Mouse (Mus musculus): ENCODE data around the gene Gapvd1.
A peak's percentile ranks its signal among the peaks of the same experiment; 100 is the strongest.
"Not testable (repeated sequence)": the region's sequence is repeated elsewhere in the genome, so short reads cannot be mapped to it uniquely, and the experiment has no call there.

Gene Gapvd1

GRCm38 (mm10) chr2:34754551-34755358, at the start of gene Gapvd1:
Gapvd1 (minus strand) TSS chr2:34755232.
- H3K36me3 ChIP-seq (ENCODE audit: insufficient read depth, low read length) = no peaks in the 10 kb centered on the region
- no peaks in the 10 kb centered on the region for H3K27me3 ChIP-seq (ENCODE audit: insufficient read depth, low read length)
- peak within 1 kb of the TSS; percentile 87 for H3K4me3 ChIP-seq (replicated peaks; ENCODE audit: low read length)
- TF ChIP-seq NANOG (IDR thresholded peaks at IDR 0.05; ENCODE audit: borderline replicate concordance, low read length) (no peak), POU5F1 (IDR thresholded peaks at IDR 0.05; ENCODE audit: borderline replicate concordance, low read length) (no peak), CTCF (conservative IDR thresholded peaks at IDR 0.05; ENCODE audit: low read length) (no peak)
- no peaks in the 10 kb centered on the region for H3K9me3 ChIP-seq (ENCODE audit: low read length)
- peaks cover 19% of the 10 kb centered on the region for H3K4me1 ChIP-seq (replicated peaks; ENCODE audit: low read depth, low read length)

- Histone ChIP-seq H3K4me1 (replicated peaks; ENCODE audit: low read depth, low read length) (peaks cover 46% of the 10 kb centered on the region), H3K4me3 (replicated peaks; ENCODE audit: low read length) (no peak overlapping the region), H3K36me3 (ENCODE audit: insufficient read depth, low read length) (peaks cover 61% of the 10 kb centered on the region), H3K27me3 (ENCODE audit: insufficient read depth, low read length) (no peaks in the 10 kb centered on the region), H3K9me3 (ENCODE audit: low read length) (no peaks in the 10 kb centered on the region)
- TF ChIP-seq CTCF (conservative IDR thresholded peaks at IDR 0.05; ENCODE audit: low read length) (no peak), POU5F1 (IDR thresholded peaks at IDR 0.05; ENCODE audit: borderline replicate concordance, low read length) (no peak), NANOG (IDR thresholded peaks at IDR 0.05; ENCODE audit: borderline replicate concordance, low read length) (no peak)
These were observed 49.8 kb upstream of the Gapvd1 start for GRCm38 (mm10) chr2:34804815-34805214.

- Histone ChIP-seq H3K4me1 (replicated peaks; ENCODE audit: low read depth, low read length) (peaks cover 49% of the 10 kb centered on the region), H3K4me3 (replicated peaks; ENCODE audit: low read length) (0 out of 2 replicates have a peak overlapping the region, but pooled peaks have one; percentile 92), H3K27me3 (ENCODE audit: insufficient read depth, low read length) (no peaks in the 10 kb centered on the region), H3K36me3 (ENCODE audit: insufficient read depth, low read length) (peaks cover 55% of the 10 kb centered on the region), H3K9me3 (ENCODE audit: low read length) (no peaks in the 10 kb centered on the region)
- no peak for TF ChIP-seq POU5F1 (IDR thresholded peaks at IDR 0.05; ENCODE audit: borderline replicate concordance, low read length)
- TF ChIP-seq NANOG (IDR thresholded peaks at IDR 0.05; ENCODE audit: borderline replicate concordance, low read length) = no peak
- no peak for TF ChIP-seq CTCF (conservative IDR thresholded peaks at IDR 0.05; ENCODE audit: low read length)
These were observed 49.1 kb upstream of the Gapvd1 start for GRCm38 (mm10) chr2:34804172-34804571.

DNA sequence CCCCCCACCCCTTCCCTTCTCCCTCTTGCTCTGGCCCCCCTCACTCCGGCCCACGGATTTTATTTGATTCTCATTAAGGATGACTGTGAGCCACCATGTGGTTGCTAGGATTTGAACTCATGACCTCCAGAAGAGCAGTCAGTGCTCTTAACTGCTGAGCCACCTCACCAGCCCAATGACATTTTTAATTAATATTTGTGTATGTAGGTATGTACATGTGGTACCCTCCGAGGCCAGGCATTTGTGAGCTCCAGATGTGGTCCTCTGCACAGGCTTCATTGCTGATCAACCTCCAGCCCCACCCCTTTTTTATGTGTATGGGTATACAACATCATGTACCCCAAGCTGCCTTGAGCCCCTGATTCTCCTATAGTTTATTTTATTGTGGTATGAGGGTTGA, 48.7 kb upstream of the Gapvd1 start:
- H3K36me3 ChIP-seq (ENCODE audit: insufficient read depth, low read length) = peaks cover 51% of the 10 kb centered on the region
- peak overlapping the region; percentile 92 for H3K4me3 ChIP-seq (replicated peaks; ENCODE audit: low read length)
- TF ChIP-seq NANOG (IDR thresholded peaks at IDR 0.05; ENCODE audit: borderline replicate concordance, low read length) (no peak), POU5F1 (IDR thresholded peaks at IDR 0.05; ENCODE audit: borderline replicate concordance, low read length) (no peak), CTCF (conservative IDR thresholded peaks at IDR 0.05; ENCODE audit: low read length) (no peak)
- H3K4me1 ChIP-seq (replicated peaks; ENCODE audit: low read depth, low read length) = peaks cover 53% of the 10 kb centered on the region
- no peaks in the 10 kb centered on the region for H3K9me3 ChIP-seq (ENCODE audit: low read length)
- no peaks in the 10 kb centered on the region for H3K27me3 ChIP-seq (ENCODE audit: insufficient read depth, low read length)

DNA sequence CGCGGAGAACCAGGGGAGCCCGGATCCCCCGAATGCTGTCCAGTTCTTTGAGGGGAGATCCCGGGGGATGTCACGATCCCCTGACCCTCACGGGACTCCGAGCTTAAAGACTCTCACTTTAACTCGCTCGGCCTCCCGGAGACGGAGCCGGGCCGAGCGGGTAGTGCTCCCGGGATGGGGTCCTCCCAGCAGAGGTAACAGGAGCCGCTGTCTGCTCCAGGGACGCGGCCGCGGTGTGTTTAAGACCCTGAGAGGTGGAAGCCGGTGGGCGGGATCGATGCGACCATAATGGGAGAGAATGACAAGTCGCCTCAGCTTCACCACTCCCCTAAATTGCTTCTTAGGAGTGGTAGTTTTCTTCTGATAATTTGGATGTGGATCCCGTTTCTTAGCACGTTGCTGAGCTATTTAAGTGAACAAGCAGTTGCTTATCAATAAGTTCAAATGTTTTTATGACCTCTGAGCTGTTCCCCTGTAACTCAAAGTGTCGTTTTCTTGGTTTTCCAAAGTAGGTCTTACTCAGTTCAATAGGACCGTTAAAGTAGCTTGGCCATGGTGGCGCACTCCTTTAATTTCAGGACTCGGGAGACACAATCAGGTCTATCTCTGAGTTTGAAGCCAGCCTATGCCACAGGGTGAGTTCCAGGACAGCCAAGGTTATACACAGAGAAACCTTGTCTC, 47.7 kb upstream of the Gapvd1 start:
- H3K27me3 ChIP-seq (ENCODE audit: insufficient read depth, low read length) = not testable (repeated sequence)
- H3K36me3 ChIP-seq (ENCODE audit: insufficient read depth, low read length) = peaks cover 41% of the 10 kb centered on the region

DNA sequence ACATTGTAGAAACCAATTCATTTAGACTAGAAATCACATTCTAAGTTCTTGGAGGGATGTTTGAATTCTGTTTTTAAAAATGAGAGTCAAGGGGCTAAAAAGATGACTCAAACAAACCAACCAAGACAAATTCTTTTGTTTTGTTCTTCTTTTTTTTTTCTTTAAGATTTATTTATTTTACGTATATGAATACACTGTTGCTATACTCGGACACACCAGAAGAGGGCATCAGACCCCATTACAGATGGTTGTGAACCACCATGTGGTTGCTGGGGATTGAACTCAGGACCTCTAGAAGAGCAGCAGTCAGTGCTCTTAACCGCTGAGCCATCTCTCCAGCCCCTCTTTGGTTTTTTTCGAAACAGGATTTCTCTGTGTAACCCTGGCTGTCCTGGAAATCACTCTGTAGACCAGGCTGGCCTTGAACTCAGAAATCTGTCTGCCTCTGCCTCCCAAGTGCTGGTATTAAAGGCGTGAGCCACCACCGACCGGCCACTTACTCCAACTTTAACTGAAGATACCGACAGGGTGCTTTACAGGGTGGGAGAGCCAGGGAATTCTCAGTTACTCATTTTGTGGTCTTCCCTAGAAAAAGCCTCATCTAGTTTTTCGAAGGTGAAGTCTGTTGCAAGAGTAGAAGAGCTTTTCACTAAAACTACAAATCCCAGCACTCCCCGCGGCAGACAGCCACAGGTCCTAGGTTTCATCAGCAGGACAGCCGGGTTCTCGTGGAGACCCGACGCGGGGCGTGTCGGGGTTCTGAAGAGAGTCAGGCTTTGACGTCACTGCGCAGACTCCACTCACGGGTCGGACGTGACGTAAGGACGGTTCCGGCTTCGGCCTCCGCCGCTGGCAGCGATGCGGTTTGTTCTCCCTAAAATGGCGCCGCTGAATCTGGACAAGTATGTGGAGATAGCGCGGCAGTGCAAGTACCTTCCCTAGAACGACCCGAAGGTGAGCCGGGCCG, 46.8 kb upstream of the Gapvd1 start:
- Histone ChIP-seq H3K27me3 (ENCODE audit: insufficient read depth, low read length) (no peaks in the 10 kb centered on the region), H3K4me3 (replicated peaks; ENCODE audit: low read length) (peak overlapping the region; percentile 92), H3K36me3 (ENCODE audit: insufficient read depth, low read length) (peaks cover 38% of the 10 kb centered on the region), H3K9me3 (ENCODE audit: low read length) (no peaks in the 10 kb centered on the region), H3K4me1 (replicated peaks; ENCODE audit: low read depth, low read length) (peaks cover 55% of the 10 kb centered on the region)
- TF ChIP-seq NANOG (IDR thresholded peaks at IDR 0.05; ENCODE audit: borderline replicate concordance, low read length) = no peak
- peak; percentile 58 for TF ChIP-seq CTCF (conservative IDR thresholded peaks at IDR 0.05; ENCODE audit: low read length)
- TF ChIP-seq POU5F1 (IDR thresholded peaks at IDR 0.05; ENCODE audit: borderline replicate concordance, low read length) = no peak

More for the DNA sequence above, 47.7 kb upstream of the Gapvd1 start:
- not testable (repeated sequence) for H3K9me3 ChIP-seq (ENCODE audit: low read length)
- Histone ChIP-seq H3K4me3 (replicated peaks; ENCODE audit: low read length) (peak overlapping the region; percentile 92), H3K4me1 (replicated peaks; ENCODE audit: low read depth, low read length) (peaks cover 58% of the 10 kb centered on the region)

DNA sequence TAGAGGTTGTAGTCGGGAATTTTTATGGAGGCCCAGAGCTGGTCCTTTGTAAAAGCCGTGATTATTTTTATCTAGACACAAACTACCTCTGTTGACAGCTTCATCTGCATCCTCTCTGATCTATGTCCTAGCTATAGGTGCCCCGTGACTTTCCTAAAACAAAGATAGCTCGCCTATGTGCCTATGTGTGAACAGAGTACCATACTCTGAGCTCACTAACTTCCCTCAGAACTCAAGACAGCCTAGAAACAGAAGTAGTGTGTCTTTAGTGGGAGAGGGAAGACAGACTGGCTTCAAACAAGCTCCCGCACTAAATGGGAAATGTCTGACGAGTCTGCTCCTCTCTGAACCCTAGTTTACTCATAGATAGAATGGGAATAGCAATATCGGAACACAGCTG, 45.3 kb upstream of the Gapvd1 start:
- Histone ChIP-seq H3K27me3 (ENCODE audit: insufficient read depth, low read length) (no peaks in the 10 kb centered on the region), H3K4me1 (replicated peaks; ENCODE audit: low read depth, low read length) (peaks cover 48% of the 10 kb centered on the region), H3K9me3 (ENCODE audit: low read length) (no peaks in the 10 kb centered on the region), H3K36me3 (ENCODE audit: insufficient read depth, low read length) (peaks cover 35% of the 10 kb centered on the region), H3K4me3 (replicated peaks; ENCODE audit: low read length) (peak overlapping the region; percentile 89)
- TF ChIP-seq CTCF (conservative IDR thresholded peaks at IDR 0.05; ENCODE audit: low read length) = no peak
- TF ChIP-seq POU5F1 (IDR thresholded peaks at IDR 0.05; ENCODE audit: borderline replicate concordance, low read length) = no peak
- TF ChIP-seq NANOG (IDR thresholded peaks at IDR 0.05; ENCODE audit: borderline replicate concordance, low read length) = no peak

Data from E14TG2a.4 (cell line).